Mouse (Mus musculus) kidney, postnatal 36 days (tissue): Measurements from ENCODE around the gene Gm37240.

ENCODE experiments used
- DNase-seq, 2 experiments: peaks; one replicate each; pipeline ENCODE4 v3.0.0; 2021 to 2022; ENCODE audit warnings: mixed read lengths in 2 of 2

Gm37240 gene

GRCm38 (mm10) chr3:84854440-84854839 lies 1032.9 kb downstream of the Gm37240 start:
- no peak for DNase-seq

- DNase-seq: peak; percentile 62 to 84
Observed at GRCm38 (mm10) chr3:84852877-84853276, 1034.4 kb downstream of the Gm37240 start.

GRCm38 (mm10) chr3:84851801-84852200 lies 1035.5 kb downstream of the Gm37240 start:
- DNase-seq: peak in 1 of 2 experiments; percentile 19

GRCm38 (mm10) chr3:84850418-84850817 lies 1036.9 kb downstream of the Gm37240 start:
- peak in 1 of 2 experiments; percentile 24 for DNase-seq

- peak; percentile 40 to 60 for DNase-seq
Observed at GRCm38 (mm10) chr3:84848798-84849197, 1038.5 kb downstream of the Gm37240 start.

GRCm38 (mm10) chr3:84843594-84843993 lies 1043.7 kb downstream of the Gm37240 start:
- DNase-seq: peak; percentile 75 to 77

GRCm38 (mm10) chr3:84842793-84843192 lies 1044.5 kb downstream of the Gm37240 start:
- DNase-seq: no peak

GRCm38 (mm10) chr3:84841271-84841670 lies 1046.0 kb downstream of the Gm37240 start:
- no peak for DNase-seq

GRCm38 (mm10) chr3:84839499-84839898 lies 1047.8 kb downstream of the Gm37240 start:
- DNase-seq: no peak

- DNase-seq: no peak
Observed at GRCm38 (mm10) chr3:84837984-84838383, 1049.3 kb downstream of the Gm37240 start.

GRCm38 (mm10) chr3:84836029-84836428 lies 1051.3 kb downstream of the Gm37240 start:
- no peak for DNase-seq

GRCm38 (mm10) chr3:84829366-84829765 lies 1058.0 kb downstream of the Gm37240 start:
- no peak for DNase-seq

- DNase-seq: no peak
Observed at GRCm38 (mm10) chr3:84827617-84828016, 1059.7 kb downstream of the Gm37240 start.

- DNase-seq: no peak
Observed at GRCm38 (mm10) chr3:84826938-84827337, 1060.4 kb downstream of the Gm37240 start.

- no peak for DNase-seq
Observed at GRCm38 (mm10) chr3:84826405-84826804, 1060.9 kb downstream of the Gm37240 start.

- no peak for DNase-seq
Observed at GRCm38 (mm10) chr3:84825990-84826389, 1061.3 kb downstream of the Gm37240 start.

GRCm38 (mm10) chr3:84820654-84821201 lies 1066.6 kb downstream of the Gm37240 start:
- DNase-seq: no peak

GRCm38 (mm10) chr3:84816951-84817350 lies 1070.4 kb downstream of the Gm37240 start:
- DNase-seq: no peak

GRCm38 (mm10) chr3:84815461-84815860 lies 1071.9 kb downstream of the Gm37240 start:
- DNase-seq: peak; percentile 12 to 64

- DNase-seq: peak; percentile 2 to 36
Observed at GRCm38 (mm10) chr3:84814762-84815381, 1072.4 kb downstream of the Gm37240 start, which contains the start of gene Fbxw7. Fbxw7 (plus strand) TSS chr3:84815268.

GRCm38 (mm10) chr3:84814157-84814761 lies 1073.1 kb downstream of the Gm37240 start:
- DNase-seq: peak; percentile 99 to 100

GRCm38 (mm10) chr3:84813436-84814156 lies 1073.7 kb downstream of the Gm37240 start:
- no peak for DNase-seq

GRCm38 (mm10) chr3:84810803-84811202 lies 1076.5 kb downstream of the Gm37240 start:
- no peak for DNase-seq
